Mouse (Mus musculus) mouse embryonic stem cell (cell line): ENCODE results near the gene Tpp2.
"Not testable (repeated sequence)": the region's sequence is repeated elsewhere in the genome, so short reads cannot be mapped to it uniquely, and the experiment has no call there.

ENCODE experiments used
- in situ Hi-C, 2 experiments: fragments of 300-500 bp; cut with MboI; formaldehyde crosslinking; loops; 1 replicate in 1 of 2; 3 replicates in 1 of 2; pipeline ENCODE4 v1.14.3; 2019 to 2020; ENCODE audit warnings: low sequenced_read_pairs in 2 of 2, low pct_unique_long_range_greater_than_20kb in 1 of 2, mixed read lengths in 1 of 2; ENCODE audit not compliant: unreplicated experiment in 1 of 2

Gene Tpp2

DNA sequence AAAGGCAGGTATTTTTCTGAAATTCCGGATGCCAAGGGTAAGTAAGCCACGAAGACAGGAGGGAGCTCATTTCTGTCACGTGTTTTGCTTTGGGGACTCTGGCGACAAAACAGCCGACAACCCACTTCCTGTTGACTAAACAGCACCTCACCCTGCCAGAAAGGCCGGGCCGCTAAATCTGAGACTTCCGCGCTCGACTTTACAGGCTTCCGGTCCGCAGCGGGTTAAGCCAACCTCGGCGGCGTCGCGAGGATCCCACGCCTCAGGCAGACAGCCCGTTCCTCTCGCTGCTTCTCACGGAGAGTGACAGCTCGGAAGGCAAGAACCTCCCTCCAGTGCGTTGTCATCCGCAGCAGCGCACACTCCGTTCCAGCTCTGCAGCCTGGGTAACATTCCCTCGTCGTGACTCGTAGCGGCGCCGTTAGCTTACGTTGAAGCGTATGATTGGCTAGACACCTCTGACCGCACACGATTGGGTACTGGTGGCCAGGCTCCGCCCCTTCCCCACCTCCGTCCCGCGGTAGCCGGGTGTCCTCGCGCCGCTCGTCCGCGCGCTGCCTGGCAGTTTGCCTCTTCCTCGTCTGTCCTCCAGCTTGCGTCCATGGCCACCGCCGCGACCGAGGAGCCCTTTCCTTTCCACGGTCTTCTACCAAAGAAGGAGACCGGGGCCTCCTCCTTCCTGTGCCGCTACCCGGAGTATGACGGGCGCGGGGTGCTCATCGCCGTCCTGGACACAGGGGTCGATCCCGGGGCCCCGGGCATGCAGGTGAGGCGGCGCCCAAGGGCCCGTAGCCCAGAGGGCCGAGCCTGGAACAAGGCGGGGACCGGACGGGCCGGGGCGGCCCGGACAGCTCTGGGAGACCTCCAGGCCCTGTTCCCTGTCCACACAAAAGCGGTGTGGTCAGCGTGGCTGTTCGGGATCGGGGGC is at the start of gene Tpp2:
TSS of gene Tpp2 (plus strand) at position 160 of the 928 bp plus-strand sequence.
- in situ Hi-C loops, result no loop called here

DNA sequence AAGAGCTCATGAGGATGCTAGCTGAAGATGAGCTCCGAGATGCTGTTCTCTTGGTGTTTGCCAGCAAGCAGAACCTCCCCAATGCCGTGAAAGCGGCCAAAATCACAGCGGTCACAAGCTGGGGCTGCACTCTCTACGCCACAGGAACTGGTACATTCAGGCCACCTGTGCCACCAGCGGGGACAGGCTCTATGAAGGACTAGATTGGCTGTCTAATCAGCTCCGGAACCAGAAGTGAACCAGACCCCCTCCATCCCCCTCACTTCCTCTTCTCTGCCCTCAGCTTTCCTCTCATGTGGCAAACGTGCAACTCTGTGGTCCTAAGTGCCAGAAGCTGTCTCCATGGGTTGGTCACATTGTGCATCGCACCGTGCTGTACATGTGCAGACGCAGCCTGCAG is 45.1 kb upstream of the Tpp2 start:
- in situ Hi-C loops, result not testable (repeated sequence)

DNA sequence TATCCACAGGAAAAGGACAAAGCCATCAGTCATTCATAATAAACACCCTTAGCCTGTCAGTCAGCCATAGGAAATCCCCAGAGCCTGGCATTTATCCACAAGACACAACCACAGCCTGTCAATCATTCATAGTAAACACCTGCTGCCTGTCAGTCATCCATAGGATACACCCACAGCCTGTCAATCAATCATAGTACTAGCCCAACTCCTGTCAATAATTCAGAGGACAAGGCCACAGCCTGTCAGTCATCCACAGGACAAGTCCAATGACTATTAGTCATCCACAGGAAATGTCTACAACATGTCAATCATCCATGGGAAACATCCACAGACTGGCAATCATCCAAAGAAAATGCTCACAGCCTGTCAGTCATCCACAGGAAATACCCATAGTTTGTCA is 37.7 kb upstream of the Tpp2 start:
- in situ Hi-C loops, result loop anchor here in 1 of 2 experiments (10.0 kb wide), 1 partner anchor 169 kb away; the partner anchor contains the start of gene Gm8251

DNA sequence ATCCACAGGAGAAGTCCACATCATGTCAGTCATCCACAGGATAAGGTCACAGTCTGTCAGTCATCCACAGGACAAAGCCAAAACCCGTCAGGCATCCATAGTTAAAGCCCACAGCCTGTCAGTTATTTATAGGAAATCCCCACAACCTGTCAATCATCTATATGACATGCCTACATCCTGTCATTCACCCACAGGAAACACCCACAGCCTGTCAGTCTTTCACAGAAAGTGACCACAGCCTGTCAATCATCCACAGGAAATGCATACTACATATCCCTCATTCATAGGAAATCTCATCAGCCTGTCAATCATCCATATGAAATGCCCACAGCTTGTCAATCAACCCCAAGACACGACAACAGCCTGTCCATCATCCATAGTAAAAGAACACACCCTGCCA is 36.3 kb upstream of the Tpp2 start:
- in situ Hi-C loops, result loop anchor here in 1 of 2 experiments (10.0 kb wide), 1 partner anchor 168 kb away; the partner anchor contains the start of gene Gm8251

DNA sequence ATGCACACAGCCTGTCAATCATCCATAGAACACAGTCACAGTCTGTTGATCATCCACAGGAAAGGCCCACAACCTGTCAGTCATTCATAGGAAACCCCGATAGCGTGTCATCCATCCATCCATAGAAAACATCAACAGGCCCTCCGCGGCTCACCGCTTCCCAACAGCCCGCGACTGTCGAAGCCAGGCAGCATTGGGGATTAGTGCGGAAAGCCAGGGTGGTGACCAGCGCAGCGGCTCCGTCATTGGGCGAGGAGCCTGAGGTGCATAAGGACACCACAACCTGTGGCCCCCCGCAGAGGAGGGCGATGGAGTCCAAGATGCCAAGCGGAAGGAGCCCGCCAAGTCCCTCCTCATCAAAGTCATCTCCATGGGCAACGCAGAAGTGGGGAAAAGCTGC is 35.5 kb upstream of the Tpp2 start:
- in situ Hi-C loops, result loop anchor here in 1 of 2 experiments (10.0 kb wide), 1 partner anchor 167 kb away; the partner anchor contains the start of gene Gm8251

DNA sequence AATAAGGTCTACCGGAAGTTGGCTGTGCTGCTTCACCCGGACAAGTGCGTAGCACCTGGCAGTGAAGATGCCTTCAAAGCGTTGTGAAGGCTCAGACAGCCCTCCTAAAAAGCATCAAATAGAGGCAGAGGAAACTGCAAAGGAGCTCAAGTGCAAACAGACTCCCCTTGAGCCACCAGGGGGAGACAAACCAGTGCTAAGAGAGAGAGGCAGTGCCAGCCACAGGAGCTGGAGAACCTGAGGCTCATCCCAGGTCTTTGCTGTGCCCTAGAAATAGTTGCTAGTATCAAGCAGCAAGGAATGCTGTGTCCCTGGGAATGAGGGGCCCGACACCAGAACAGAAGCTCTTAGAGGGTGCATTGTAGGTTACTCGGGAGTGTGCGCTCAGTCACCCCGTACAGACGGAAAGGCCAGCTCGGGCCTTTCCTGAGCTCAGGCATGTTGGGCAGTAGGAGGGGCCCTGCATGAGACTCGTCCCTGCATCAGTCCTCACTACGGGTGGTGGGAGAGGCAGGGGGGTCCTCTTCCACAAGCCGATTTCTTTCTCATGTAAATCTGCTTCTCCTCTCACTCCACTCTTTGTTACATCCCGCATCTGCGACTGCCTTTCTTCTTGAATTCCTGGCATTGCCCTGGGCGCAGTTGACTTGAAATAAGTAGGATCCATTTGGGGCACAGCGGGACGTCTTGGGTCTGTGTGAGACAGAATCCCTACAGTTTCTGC is 34.3 kb upstream of the Tpp2 start:
- in situ Hi-C loops, result loop anchor here in 1 of 2 experiments (10.0 kb wide), 1 partner anchor 166 kb away; the partner anchor contains the start of gene Gm8251

DNA sequence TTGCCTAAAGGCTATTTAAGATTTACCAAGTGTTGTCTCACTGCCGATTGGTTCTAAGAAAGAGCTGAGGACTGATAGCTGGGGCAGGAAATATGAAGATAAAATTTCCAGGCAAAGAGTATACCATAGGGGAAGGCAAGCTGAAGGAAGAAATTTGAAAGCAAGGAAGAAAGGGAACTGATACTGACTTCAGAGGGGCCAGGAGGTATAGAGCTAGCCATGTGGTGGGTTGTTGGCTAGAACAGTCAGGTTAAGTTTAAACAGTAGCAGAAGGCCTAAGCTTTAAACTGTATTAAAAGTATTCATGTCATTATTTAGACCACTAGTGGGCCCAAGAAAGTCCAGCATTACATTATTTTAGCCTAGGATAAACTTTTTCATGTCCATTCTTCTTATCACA is 31.0 kb upstream of the Tpp2 start:
- in situ Hi-C loops, result no loop called here

DNA sequence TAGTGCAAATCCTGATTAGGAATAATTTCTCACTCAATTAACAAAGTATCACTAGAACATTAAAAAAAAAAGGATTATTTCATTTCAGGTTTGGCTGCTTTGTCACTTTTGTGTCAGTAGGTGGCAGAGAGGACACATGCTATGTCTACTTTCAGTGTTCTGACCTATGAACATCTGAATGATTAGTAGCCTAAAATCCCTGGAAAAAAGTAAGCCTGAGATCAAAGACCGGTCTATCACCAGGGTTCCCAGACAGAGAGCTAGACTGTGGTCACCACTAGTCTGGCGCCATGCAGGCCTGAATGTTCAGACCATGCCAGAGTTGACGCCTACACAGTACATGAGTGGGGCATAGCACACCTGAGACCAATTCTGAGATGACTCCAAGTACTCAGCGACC is 30.6 kb upstream of the Tpp2 start:
- in situ Hi-C loops, result no loop called here

DNA sequence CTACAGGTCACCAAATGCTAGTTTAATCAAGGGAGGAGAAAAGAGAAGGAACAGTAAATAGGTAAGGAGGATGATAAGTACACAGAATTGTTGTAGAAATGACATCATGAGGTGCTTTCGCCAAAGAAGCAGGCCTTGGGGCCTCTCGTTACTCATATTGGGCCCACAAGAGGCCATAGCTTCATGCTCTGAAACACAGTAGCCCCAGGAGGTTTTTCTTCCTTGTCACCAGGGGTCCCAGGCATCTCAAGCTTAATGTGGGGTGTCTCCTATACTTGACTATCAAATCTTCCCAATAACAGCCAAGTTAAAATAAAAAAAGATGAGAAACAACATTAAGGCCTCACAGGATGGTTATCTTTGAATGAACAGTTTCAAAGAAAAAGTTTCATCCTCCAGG is 18.0 kb upstream of the Tpp2 start:
- in situ Hi-C loops, result no loop called here

DNA sequence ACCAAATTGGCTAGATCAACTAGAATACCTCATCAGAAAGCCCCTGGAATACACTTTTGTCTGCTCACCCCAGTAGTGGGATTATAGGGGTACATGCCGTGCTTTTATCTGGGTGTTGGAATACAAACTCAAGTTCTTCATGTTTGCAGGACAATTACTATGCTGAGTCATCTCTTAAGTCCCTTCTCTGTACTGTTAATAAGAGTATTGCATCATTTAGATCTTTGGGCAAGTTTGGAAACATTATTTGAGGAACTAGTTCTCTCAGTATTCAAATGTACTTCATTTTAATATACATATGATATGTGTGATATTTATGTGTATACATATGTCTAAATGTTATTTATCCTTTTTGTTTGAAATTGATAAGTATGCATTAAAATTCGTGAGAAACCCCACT is 16.6 kb upstream of the Tpp2 start:
- in situ Hi-C loops, result no loop called here

DNA sequence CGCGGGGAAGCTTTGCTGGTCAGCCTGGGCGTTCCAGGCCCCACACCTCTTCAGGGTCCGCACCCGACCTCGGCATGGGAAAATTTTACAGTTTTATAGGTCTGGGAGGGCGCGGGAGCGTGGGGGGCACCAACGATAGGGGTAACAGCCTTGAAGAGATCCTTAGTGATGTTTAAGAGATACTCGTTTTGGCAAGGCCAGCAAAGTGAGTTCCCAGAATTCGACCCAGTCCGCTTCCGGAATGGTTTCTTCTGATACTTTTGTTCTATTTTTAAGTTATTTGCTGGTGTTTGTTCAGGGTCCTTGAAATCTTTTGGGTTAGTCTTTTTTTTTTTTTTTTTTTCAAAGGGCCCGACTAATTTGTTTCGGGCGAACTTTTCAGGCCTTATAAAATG is 966 bp downstream of the Tpp2 start:
- in situ Hi-C loops, result no loop called here

DNA sequence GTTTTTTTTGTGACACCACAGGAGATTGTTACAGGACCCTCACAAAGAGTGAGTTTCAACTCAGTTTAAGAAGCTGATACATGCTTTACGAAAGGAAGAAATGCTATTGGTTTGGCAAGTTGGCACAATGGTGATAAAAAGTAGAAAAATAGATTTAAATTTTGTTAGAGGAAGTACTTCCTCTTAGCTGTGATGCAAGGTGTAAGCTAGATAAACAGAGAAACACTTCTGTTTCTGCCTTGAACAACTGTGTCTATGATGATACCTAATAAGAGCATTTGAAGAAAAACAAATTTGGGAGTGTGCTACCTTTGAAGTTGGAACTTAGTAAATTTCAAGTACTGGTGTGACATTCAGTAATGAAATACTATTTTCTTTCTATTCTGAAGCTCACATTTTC is 5.9 kb downstream of the Tpp2 start:
- in situ Hi-C loops, result no loop called here

DNA sequence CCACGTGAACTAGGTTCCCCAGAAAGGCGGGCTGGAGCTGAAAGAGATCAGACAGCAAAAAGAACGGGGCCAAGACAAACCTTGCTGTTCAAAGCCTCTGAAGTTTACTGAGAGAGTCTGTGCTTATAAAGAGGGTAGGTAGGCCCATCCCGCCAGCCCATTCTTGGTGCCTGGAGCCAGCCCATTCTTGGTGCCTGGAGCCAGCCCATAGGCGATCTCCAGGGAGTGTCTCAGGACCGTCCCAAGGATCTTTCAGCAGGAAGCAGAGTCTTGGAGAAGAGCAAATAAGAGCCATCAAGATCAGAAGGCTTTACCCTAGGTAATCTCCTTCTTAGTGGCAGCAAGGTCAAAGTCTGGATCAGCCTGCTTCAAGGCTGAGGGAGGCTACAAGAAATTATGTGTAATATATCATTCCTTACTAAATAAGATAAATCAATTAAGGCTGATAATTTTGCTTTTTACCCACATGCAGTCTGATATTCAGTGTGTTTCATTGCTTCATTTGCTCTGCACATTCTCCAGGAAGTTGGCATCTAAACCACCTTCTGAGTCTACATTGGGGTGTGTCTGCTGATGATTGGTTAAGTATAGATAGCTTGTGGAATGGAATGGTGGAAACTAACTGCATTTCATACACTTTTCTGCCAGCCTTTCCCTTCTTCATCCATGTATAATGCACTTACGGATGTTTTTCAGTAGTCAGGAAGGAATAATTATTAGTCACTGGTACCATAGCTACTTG is 8.2 kb downstream of the Tpp2 start:
- in situ Hi-C loops, result no loop called here

DNA sequence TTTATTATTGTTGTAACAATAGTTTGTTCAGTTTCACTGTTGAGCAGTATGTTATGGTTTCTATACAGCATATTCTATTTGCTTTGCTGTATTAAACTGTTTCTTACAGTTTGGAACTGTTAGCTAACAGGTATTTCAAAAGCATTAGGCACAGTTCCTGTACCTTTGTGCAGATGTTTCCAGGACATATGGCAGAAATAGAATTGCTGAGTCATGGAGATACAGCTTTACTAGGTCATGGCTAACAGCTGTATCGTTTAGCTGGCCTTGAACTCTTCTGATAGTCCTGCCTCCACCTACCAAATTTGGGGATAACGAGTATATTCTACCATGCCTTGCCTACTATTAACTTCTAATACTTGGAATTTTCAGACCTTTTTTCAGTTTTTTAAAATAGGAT is 9.4 kb downstream of the Tpp2 start:
- in situ Hi-C loops, result no loop called here

DNA sequence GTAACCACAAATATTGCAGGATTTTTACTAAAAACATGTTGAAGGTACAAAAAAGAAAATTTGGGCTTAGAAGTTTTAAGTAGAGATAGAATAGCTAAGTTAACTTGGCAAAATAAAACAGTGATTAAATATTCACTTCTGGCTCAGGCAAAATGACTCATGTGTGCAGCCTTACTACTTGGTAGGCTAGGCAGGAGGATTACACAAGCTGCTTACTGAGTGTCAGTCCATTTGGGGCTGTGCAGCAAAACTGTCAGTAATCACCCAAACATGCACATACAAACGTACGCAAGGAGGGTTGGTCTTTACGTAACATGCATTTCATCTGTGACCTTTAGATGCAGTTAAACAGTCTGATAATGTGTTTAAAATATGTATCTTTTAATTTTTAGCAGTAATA is 20.2 kb downstream of the Tpp2 start:
- in situ Hi-C loops, result no loop called here

DNA sequence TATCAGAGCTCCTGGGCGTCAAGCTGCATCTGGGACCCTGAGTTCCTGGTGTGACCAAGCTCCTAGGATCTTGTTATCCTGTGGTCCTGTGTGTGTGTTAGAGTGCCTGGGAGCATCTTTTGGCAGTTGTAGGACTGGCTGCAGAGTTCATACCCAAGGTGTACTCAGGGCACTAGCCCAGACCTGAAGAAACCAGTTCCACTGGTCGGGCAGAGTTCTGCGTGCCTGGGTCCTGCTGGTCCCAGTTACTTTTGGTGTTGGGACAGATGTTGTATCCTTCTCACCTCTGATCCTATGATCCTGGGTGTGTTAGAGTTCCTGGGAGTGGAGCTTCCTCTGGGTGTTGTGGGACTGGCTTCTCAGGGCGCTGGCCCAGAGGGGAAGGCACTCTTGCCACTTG is 30.9 kb downstream of the Tpp2 start:
- in situ Hi-C loops, result no loop called here

DNA sequence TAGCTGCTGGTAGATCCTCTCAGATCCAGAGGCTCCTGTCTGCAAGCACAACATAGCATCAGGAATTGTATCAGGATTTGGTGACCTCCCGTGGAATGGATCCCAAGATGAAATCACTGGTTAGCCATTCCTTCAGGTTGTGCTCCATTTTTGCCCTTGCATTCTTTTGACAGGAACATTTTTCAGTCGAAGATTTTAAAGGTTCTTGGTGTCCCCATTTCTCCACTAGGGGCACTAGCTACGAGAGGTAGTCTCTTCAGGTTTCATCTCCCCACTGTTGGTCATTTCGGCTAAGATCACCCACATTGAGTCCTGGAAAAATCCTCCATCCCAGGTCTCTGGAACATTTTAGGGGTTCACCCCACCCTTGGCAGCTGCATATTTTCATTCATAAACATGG is 33.3 kb downstream of the Tpp2 start:
- in situ Hi-C loops, result no loop called here

DNA sequence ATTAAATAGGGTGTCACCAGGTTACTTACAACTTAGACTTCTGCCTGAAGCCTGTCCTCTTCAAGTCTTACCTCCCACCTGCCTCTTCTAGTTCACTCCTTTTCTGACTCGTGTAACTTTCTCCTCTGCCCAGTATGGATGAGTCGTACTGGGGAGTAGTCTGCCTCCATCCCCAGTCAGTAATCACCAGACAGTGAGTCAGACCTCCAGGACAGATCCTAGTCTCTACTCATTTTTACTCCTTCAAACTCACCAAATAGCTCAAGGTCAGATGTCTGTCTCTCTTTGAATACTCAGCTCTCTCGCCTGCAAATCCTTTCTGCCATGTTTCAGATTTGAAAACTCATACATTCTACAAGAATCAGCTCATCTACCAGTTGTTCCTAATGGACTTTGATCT is 35.9 kb downstream of the Tpp2 start:
- in situ Hi-C loops, result no loop called here

DNA sequence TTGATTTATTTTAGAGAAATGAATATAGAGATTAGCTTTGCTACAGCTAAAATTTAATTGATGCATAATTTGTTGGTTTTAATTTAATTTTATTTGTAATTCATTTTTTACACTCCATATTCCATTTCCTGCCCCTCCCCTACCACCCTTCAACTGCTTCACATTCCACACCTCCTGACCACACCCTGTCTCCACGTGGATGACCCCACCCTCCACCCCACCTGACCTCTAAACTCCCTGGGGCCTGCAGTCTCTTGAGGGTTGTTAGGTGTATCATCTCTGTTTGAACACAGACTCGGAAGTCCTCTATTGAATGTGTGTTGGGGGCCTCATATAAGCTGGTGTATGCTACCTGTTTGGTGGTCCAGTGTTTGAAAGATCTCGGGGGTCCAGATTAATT is 37.6 kb downstream of the Tpp2 start:
- in situ Hi-C loops, result no loop called here
